Mouse (Mus musculus): Measurements from ENCODE around the gene Rab4a. TPM values are rescaled to one million over a fixed set of nuclear protein-coding genes. Genes with fewer than 3 reads are reported as not detected.

Gene Rab4a
- polyA plus RNA-seq, 1 experiment, result 8.9 TPM

- Histone ChIP-seq H3K27ac (ENCODE audit: control insufficient read depth, insufficient read depth, low read depth, low read length) (no peak overlapping the region), H3K27me3 (ENCODE audit: control insufficient read depth, insufficient read depth, low read length) (no peaks in the 10 kb centered on the region), H3K4me1 (ENCODE audit: control insufficient read depth, insufficient read depth, low read length) (no peaks in the 10 kb centered on the region), H3K36me3 (ENCODE audit: control insufficient read depth, insufficient read depth, low read length) (no peaks in the 10 kb centered on the region), H3K4me3 (ENCODE audit: control insufficient read depth, low read depth, low read length) (no peak overlapping the region)
- no peak for TF ChIP-seq CTCF (IDR thresholded peaks at IDR 0.05; ENCODE audit: control insufficient read depth, insufficient read depth, insufficient replicate concordance, low read depth, low read length)
- TF ChIP-seq POLR2A (IDR thresholded peaks at IDR 0.05; ENCODE audit: control insufficient read depth, low read depth, low read length), result no peak
Measured at GRCm38 (mm10) chr8:123845991-123846390, 40.2 kb downstream of the Rab4a start.

GRCm38 (mm10) chr8:123846509-123846908, 40.7 kb downstream of the Rab4a start:
- H3K36me3 ChIP-seq (ENCODE audit: control insufficient read depth, insufficient read depth, low read length), result no peaks in the 10 kb centered on the region
- no peak overlapping the region for H3K4me3 ChIP-seq (ENCODE audit: control insufficient read depth, low read depth, low read length)
- no peak overlapping the region for H3K27ac ChIP-seq (ENCODE audit: control insufficient read depth, insufficient read depth, low read depth, low read length)
- no peaks in the 10 kb centered on the region for H3K4me1 ChIP-seq (ENCODE audit: control insufficient read depth, insufficient read depth, low read length)
- no peaks in the 10 kb centered on the region for H3K27me3 ChIP-seq (ENCODE audit: control insufficient read depth, insufficient read depth, low read length)
- TF ChIP-seq POLR2A (IDR thresholded peaks at IDR 0.05; ENCODE audit: control insufficient read depth, low read depth, low read length), result no peak
- TF ChIP-seq CTCF (IDR thresholded peaks at IDR 0.05; ENCODE audit: control insufficient read depth, insufficient read depth, insufficient replicate concordance, low read depth, low read length), result no peak

GRCm38 (mm10) chr8:123847546-123847945, 41.8 kb downstream of the Rab4a start:
- Histone ChIP-seq H3K4me3 (ENCODE audit: control insufficient read depth, low read depth, low read length) (no peak overlapping the region), H3K4me1 (ENCODE audit: control insufficient read depth, insufficient read depth, low read length) (no peaks in the 10 kb centered on the region), H3K27me3 (ENCODE audit: control insufficient read depth, insufficient read depth, low read length) (no peaks in the 10 kb centered on the region), H3K36me3 (ENCODE audit: control insufficient read depth, insufficient read depth, low read length) (no peaks in the 10 kb centered on the region), H3K27ac (ENCODE audit: control insufficient read depth, insufficient read depth, low read depth, low read length) (no peak overlapping the region)
- TF ChIP-seq POLR2A (IDR thresholded peaks at IDR 0.05; ENCODE audit: control insufficient read depth, low read depth, low read length), result no peak
- TF ChIP-seq CTCF (IDR thresholded peaks at IDR 0.05; ENCODE audit: control insufficient read depth, insufficient read depth, insufficient replicate concordance, low read depth, low read length), result no peak

- Histone ChIP-seq H3K27me3 (ENCODE audit: control insufficient read depth, insufficient read depth, low read length) (no peaks in the 10 kb centered on the region), H3K36me3 (ENCODE audit: control insufficient read depth, insufficient read depth, low read length) (no peaks in the 10 kb centered on the region), H3K4me3 (ENCODE audit: control insufficient read depth, low read depth, low read length) (no peak overlapping the region), H3K27ac (ENCODE audit: control insufficient read depth, insufficient read depth, low read depth, low read length) (no peak overlapping the region), H3K4me1 (ENCODE audit: control insufficient read depth, insufficient read depth, low read length) (no peaks in the 10 kb centered on the region)
- TF ChIP-seq POLR2A (IDR thresholded peaks at IDR 0.05; ENCODE audit: control insufficient read depth, low read depth, low read length) (no peak), CTCF (IDR thresholded peaks at IDR 0.05; ENCODE audit: control insufficient read depth, insufficient read depth, insufficient replicate concordance, low read depth, low read length) (no peak)
Measured at GRCm38 (mm10) chr8:123849352-123849751, 43.6 kb downstream of the Rab4a start.

- Histone ChIP-seq H3K36me3 (ENCODE audit: control insufficient read depth, insufficient read depth, low read length) (no peaks in the 10 kb centered on the region), H3K4me3 (ENCODE audit: control insufficient read depth, low read depth, low read length) (no peak overlapping the region), H3K4me1 (ENCODE audit: control insufficient read depth, insufficient read depth, low read length) (no peaks in the 10 kb centered on the region), H3K27ac (ENCODE audit: control insufficient read depth, insufficient read depth, low read depth, low read length) (no peak overlapping the region), H3K27me3 (ENCODE audit: control insufficient read depth, insufficient read depth, low read length) (no peaks in the 10 kb centered on the region)
- TF ChIP-seq CTCF (IDR thresholded peaks at IDR 0.05; ENCODE audit: control insufficient read depth, insufficient read depth, insufficient replicate concordance, low read depth, low read length), result no peak
- TF ChIP-seq POLR2A (IDR thresholded peaks at IDR 0.05; ENCODE audit: control insufficient read depth, low read depth, low read length), result no peak
Measured at GRCm38 (mm10) chr8:123851590-123851989, 45.8 kb downstream of the Rab4a start.

GRCm38 (mm10) chr8:123854252-123854651, 48.5 kb downstream of the Rab4a start:
- Histone ChIP-seq H3K4me3 (ENCODE audit: control insufficient read depth, low read depth, low read length) (no peak overlapping the region), H3K27me3 (ENCODE audit: control insufficient read depth, insufficient read depth, low read length) (peaks cover 5% of the 10 kb centered on the region), H3K27ac (ENCODE audit: control insufficient read depth, insufficient read depth, low read depth, low read length) (no peak overlapping the region), H3K4me1 (ENCODE audit: control insufficient read depth, insufficient read depth, low read length) (peaks cover 2% of the 10 kb centered on the region; the same call in 1 of the 2 replicates), H3K36me3 (ENCODE audit: control insufficient read depth, insufficient read depth, low read length) (no peaks in the 10 kb centered on the region)
- TF ChIP-seq POLR2A (IDR thresholded peaks at IDR 0.05; ENCODE audit: control insufficient read depth, low read depth, low read length) (no peak), CTCF (IDR thresholded peaks at IDR 0.05; ENCODE audit: control insufficient read depth, insufficient read depth, insufficient replicate concordance, low read depth, low read length) (no peak)

- Histone ChIP-seq H3K36me3 (ENCODE audit: control insufficient read depth, insufficient read depth, low read length) (no peaks in the 10 kb centered on the region), H3K27ac (ENCODE audit: control insufficient read depth, insufficient read depth, low read depth, low read length) (no peak overlapping the region), H3K27me3 (ENCODE audit: control insufficient read depth, insufficient read depth, low read length) (peaks cover 9% of the 10 kb centered on the region), H3K4me1 (ENCODE audit: control insufficient read depth, insufficient read depth, low read length) (peaks cover 7% of the 10 kb centered on the region), H3K4me3 (ENCODE audit: control insufficient read depth, low read depth, low read length) (no peak overlapping the region)
- TF ChIP-seq POLR2A (IDR thresholded peaks at IDR 0.05; ENCODE audit: control insufficient read depth, low read depth, low read length), result no peak
- no peak for TF ChIP-seq CTCF (IDR thresholded peaks at IDR 0.05; ENCODE audit: control insufficient read depth, insufficient read depth, insufficient replicate concordance, low read depth, low read length)
Measured at GRCm38 (mm10) chr8:123854733-123855475, 49.1 kb downstream of the Rab4a start.
